Mouse (Mus musculus): ENCODE data around the gene Aloxe3.

The Aloxe3 gene

GRCm38 (mm10) chr11:69153831-69154230 is 28.1 kb downstream of the Aloxe3 start:
- in situ Hi-C loops (cut with MboI, MseI): no loop called here

GRCm38 (mm10) chr11:69155351-69155750 is 29.7 kb downstream of the Aloxe3 start:
- in situ Hi-C loops (cut with MboI, MseI): no loop called here

- in situ Hi-C loops (cut with MboI, MseI): no loop called here
Observed at GRCm38 (mm10) chr11:69156800-69157199, 31.1 kb downstream of the Aloxe3 start, which contains the start of gene Alox12b. Gene Alox12b (plus strand): TSS chr11:69156989.

DNA sequence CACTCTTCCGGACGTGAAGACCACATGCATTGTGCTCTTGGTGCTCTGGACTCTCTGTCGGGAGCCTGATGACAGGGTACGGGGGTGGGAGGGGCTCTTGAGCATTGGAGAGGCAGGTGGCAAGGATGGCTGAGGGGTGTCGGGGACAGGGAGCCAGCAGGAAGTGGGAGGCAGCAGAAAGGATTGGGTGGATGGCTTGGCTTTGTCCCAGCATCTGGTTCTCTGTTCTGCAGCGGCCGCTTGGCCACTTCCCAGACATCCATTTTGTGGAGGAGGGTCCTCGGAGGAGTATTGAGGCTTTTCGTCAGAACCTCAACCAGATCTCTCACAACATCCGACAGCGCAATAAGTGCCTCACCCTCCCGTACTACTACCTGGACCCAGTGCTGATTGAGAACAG is 43.6 kb downstream of the Aloxe3 start:
- in situ Hi-C loops (cut with MboI, MseI): no loop called here

DNA sequence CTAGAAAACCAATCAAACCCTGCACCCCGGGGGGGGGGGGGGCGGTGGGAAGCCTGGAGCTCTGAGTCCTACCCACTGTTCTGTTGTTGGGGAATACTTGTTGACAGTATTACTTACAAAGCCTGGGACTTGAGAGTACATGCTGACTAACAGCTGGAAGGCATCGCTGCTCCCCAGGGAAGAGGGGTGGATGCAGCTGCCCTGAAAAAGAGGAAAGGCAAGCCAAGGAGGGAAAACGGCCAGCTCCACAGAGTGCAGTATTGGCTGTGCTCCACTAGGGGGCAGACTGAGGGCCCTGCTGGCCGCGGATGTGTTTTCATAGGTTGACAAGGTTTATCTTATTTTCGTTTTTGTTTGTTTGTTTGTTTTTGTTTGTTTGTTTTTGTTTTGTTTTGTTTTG is 45.9 kb downstream of the Aloxe3 start:
- in situ Hi-C loops (cut with MboI, MseI): no loop called here

- in situ Hi-C loops (cut with MboI, MseI): no loop called here
Observed at GRCm38 (mm10) chr11:69172606-69173005, 46.9 kb downstream of the Aloxe3 start.

DNA sequence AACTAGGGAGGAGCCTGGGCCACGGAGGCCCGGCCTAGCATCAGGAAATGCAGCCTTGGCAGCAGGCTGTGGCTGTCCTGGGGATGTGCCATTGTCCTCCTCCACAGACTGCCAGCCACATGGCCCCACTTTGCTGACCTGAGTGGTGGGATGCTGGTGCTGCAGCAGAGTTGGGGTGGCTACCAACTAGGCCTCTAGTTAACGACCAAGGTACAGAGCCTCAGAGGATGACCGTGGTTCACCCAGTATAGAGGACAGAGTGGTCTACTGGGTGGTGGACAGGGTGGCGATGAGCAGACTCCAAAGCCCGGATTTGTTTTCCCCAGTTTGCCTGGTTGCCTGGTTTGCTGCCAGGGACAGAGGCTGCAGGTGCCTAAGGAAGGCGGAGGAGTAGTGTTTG is 49.0 kb downstream of the Aloxe3 start:
- in situ Hi-C loops (cut with MboI, MseI): no loop called here

GRCm38 (mm10) chr11:69178525-69178924 is 52.8 kb downstream of the Aloxe3 start:
- in situ Hi-C loops (cut with MboI, MseI): no loop called here

- in situ Hi-C loops (cut with MboI, MseI): no loop called here
Observed at GRCm38 (mm10) chr11:69179512-69179911, 53.8 kb downstream of the Aloxe3 start.

DNA sequence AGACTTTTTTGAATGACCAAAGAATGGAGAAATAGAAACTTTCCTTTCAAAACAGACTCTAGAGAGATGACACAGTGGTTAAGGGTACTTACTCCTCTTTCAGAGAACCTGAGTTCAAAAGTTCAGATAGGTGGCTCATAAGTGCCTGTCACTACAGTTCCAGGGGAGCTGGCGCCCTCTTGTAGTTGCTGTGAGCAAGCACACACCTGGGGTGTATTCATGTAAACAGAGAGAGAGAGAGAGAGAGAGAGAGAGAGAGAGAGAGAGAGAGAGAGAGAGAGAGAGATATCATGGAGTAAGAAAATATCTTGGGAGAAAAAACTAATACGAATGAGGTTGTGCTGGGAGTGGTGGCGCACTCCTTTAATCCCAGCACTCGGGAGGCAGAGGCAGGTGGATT is 54.4 kb downstream of the Aloxe3 start:
- in situ Hi-C loops (cut with MboI, MseI): no loop called here

DNA sequence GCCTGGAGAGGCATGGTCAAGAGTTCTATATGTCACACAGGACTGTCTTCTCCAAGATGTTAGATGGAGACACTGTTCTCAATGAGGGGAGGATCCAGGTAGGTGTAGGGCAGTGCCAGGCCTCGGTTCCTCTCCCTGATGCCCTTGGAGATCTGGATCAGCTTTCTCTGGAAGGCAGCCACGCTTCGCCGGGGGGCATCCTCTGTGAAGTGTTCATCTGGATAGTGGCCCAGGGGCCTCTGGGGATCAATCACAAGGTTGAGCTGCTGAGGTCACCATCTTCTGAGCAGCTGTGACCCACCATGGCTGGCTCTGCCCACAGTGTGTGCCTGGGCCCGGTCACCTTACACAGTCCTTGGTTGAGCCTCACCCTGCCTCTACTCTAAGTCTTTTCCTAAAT is 59.3 kb downstream of the Aloxe3 start:
- in situ Hi-C loops (cut with MboI, MseI): loop anchor here (5.0 kb wide), 1 partner anchor 47 kb away; no protein-coding TSS in a partner anchor

DNA sequence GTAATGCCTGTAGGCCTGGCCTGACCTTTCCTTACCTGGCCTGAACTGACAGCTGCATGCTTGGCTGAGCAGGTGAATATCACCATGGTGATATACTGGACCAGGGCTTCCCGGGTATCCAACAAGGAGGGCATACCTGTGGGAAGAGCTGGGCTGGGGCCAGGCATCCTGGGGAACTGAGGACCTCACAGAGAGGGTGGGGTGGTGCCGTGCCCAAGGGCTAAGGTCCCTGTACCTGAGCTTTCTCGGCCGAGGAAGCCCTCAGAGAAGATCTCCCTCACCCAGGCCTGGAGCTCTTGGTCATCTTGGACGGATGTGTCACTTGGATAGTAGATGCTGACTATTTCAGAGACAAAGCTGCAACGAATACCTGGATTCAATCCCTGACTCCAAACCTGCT is 60.2 kb downstream of the Aloxe3 start:
- in situ Hi-C loops (cut with MboI, MseI): loop anchor here (5.0 kb wide), 1 partner anchor 46 kb away; no protein-coding TSS in a partner anchor

DNA sequence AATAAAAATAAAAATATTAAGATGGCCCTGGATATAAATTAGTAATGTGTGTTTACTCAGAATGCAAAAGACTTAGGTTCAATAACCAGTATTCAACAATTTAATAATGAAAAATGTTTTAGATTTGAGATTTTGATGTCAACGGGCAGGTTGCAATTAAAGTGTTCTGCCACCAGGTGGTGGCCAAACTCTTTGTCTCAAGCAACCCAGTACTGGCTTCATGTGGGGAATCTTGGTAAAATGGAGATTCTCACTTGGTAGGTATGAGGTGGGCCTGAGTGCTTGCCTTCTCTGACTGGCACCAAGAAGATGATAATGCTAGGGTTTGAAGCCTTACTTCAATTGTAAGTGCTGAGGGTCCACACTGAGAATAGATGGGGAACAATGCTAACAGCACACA is 67.1 kb downstream of the Aloxe3 start:
- in situ Hi-C loops (cut with MboI, MseI): loop anchor here (5.0 kb wide), 1 partner anchor 189 kb away; no protein-coding TSS in a partner anchor

GRCm38 (mm10) chr11:69196766-69197165 is 71.1 kb downstream of the Aloxe3 start:
- in situ Hi-C loops (cut with MboI, MseI): no loop called here

DNA sequence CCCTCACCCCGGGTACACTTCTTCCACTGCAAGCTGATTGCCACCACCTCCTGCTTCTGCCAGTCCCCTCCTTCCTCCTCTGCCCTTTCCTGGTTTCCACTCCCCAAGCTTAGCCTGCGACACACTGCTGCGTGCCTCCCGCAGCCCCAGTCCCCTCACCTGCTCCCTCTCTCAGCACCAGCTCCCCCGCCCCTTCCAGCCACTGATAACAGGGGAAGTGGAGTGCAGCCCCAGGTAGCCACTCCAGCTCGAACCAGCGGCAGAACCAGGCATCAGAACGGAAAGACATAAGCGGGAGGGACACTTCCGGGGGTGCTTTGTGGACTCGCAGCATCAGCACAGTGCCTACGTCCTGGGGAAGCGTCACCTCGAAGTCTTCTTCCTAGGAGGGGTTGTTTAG is 71.5 kb downstream of the Aloxe3 start:
- in situ Hi-C loops (cut with MboI, MseI): no loop called here

- in situ Hi-C loops (cut with MboI, MseI): no loop called here
Observed at GRCm38 (mm10) chr11:69197743-69198142, 72.0 kb downstream of the Aloxe3 start, which contains the start of gene Alox8. Gene Alox8 (minus strand): TSS chr11:69197843.

Data from T-helper 1 cell (primary cell).